Mouse (Mus musculus): ENCODE results near the gene Vip.

Gene Vip

DNA sequence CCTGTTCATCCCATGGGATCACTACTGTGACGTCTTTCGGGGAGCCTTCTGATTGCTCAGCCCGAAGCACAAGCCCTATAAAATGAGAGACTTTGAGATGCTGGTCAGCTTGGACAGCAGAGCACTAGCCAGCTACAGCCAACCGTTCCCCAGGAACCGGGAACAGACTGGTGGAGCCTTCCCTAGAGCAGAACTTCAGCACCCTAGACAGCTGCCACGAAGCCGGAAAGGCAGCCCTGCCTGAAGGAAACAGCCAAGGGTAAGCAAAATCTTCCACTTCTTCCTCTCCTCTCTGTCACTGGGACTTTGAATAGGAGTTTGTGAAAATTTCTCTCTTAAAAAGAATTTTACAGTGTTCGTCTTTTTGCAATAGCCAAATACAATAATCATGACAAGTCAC is at the start of gene Vip:
TSS of gene Vip (plus strand) at position 107 of the 400 bp plus-strand sequence.
- no peak for DNase-seq (ENCODE audit: low spot score)

DNA sequence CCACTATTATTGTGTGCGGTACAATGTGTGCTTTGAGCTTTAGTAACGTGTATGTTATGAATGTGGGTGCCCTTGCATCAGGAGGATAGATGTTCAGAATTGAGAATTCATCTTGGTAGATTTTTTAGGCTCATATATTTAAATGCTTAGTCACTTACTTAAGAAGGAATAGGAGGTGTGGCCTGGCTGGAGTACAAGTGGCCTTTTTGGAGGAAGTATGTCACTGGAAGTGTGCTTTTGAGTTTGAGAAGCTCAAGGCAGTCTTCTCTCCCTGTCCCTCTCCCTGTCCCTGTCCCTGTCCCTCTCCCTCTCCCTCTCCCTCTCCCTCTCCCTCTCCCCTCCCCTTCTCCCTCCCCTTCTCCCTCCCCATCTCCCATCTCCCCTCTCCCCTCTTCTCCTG is 48.0 kb upstream of the Vip start:
- no peak for DNase-seq (ENCODE audit: low spot score)

DNA sequence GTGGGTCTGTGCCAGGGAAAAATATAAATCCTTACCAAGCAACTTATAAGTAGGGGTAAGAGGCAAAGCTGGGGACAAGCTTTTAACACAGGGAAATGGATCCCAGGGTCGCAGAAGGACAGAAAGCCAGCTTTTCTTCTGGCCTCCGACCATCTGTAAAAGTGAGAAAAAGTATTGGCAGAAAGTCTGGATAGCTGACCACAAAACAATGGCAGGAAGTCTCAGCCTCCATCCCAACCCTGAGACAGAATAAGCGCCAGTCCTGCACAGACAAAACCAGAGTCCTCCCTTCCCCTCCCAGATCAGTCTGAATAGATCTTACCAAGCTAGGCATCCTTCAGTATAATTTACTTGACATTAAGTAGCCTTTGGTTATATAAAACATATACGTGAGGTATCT is 47.0 kb upstream of the Vip start:
- no peak for DNase-seq (ENCODE audit: low spot score)

DNA sequence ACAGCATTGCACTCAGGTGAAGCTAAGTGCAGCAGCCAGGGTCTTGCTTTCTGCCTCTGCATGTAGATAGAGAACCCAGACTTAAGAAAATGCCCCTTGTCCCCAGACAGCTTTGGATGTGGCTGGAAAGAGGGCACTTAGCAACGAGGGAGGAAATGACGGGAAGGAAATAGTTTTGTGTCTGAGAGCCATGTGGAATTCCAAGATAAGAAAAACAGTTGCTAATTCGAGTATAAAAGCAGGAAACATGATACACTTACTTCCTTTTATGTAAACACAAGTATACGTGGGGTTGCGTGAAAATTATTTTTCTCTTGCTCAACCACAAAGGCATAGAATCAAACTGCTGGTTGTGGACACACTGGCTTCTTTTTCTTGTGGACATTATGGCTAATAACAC is 45.6 kb upstream of the Vip start, which contains the start of gene Myct1:
TSS of gene Myct1 (plus strand) at position 312 of the 400 bp plus-strand sequence.
- no peak for DNase-seq (ENCODE audit: low spot score)

DNA sequence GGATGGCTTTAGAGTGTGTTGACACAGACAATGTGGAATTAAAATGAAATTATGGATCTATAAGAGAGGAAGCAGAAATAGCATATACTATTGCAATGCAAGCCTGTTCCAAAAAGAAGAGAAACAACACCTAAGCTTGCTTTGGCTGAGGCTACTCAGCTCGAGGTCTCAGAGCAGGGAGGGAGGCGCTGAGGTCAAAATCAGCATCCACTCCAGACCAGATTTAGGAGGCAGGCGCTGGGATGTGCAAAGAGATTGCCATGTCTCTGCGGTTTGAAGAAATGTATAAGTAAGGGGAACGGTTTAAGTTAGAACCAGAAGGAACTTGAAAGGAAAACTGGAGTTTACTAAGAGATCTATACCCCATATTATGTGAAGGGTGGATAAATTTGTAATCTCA is 44.6 kb upstream of the Vip start:
- no peak for DNase-seq (ENCODE audit: low spot score)

DNA sequence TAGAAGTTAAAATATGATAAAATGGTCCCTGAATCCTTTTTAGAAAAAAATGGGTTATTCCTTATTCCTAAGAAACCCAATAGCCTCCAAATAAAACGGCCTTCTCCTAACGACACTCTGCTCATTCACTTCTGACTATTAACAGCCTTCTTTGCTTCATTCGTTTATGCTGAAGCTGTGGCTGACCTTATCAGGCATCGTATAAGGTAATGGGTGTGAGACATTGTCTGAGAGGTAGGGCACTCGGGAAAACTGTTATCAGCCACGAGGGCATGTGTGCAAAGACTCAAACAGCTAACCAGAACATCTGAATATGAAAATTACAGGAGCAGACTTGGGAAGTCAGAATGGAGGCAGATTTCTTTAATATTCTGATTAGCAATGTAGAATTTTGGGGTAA is 42.5 kb upstream of the Vip start:
- no peak for DNase-seq (ENCODE audit: low spot score)

DNA sequence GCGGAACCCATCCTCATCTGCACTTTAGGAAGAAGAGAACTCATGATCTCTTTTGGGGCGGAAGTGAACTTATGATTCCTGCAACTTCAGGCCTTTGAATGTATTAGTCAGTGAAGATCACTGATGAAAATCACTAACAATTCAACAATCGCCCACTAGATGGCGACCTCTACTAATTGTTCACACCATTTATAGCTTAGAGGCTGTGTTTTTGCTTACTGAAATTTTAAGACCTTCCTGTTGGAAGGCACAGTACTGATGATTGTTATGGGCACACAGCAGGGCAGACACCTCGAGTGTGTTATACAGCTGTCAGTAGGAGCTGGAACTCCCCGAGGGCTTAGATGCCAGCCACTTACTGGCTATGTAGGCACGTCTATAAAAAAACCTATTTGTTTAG is 38.9 kb upstream of the Vip start:
- no peak for DNase-seq (ENCODE audit: low spot score)

DNA sequence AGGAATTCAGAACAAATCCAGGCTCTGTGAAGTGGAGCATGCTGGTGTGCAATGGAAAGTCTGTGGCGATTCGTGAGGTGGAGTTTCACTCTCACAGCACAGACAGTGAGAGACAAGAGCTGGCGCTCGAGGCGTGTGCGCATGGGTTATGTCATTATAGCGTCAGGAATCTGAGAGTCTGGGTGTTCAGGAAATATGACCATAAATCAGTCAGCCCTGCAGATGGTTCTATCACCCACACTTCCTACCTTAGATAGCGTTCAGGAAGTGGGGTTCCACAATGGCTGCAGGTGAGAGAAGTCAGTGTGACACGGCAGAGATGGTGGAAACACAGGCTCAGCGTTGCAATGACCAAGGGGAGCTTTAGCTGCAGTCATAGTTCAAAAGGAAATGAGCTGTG is 35.5 kb upstream of the Vip start:
- no peak for DNase-seq (ENCODE audit: low spot score)

DNA sequence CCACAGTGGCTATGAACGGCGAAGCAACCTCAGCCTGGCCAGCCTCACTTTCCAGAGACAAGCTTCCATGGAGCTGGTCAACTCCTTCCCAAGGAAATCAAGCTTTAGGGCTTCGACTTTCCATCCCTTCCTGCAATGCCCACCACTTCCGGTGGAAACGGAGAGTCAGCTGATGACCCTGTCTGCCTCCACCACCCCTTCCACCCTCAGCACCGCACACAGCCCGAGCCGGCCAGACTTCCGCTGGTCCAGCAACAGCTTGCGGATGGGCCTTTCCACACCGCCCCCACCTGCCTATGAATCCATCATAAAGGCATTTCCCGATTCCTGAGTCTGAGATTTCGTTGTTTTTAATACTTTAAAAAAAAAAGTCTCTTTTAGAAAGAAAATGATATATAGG is 34.6 kb upstream of the Vip start:
- DNase-seq (ENCODE audit: low spot score) = no peak

DNA sequence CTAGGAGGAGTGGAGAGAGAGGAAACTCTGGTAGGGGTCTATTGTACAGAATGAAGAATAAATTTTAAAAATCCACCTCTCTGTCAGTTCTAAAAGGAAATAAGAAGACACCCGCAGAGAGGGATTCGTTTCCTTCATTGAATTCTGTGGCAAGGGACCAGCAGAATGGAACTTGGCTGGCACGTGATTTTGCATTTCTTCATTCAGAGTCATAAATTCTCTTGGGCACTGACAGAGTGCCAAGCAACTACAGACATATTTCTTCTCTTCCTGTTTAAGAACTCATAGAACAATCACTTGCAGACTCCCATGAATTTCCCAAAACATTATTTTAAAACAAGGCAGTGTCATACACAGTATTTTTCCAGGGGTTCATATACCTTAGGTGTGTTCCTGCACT is 30.1 kb upstream of the Vip start:
- DNase-seq (ENCODE audit: low spot score) = no peak

DNA sequence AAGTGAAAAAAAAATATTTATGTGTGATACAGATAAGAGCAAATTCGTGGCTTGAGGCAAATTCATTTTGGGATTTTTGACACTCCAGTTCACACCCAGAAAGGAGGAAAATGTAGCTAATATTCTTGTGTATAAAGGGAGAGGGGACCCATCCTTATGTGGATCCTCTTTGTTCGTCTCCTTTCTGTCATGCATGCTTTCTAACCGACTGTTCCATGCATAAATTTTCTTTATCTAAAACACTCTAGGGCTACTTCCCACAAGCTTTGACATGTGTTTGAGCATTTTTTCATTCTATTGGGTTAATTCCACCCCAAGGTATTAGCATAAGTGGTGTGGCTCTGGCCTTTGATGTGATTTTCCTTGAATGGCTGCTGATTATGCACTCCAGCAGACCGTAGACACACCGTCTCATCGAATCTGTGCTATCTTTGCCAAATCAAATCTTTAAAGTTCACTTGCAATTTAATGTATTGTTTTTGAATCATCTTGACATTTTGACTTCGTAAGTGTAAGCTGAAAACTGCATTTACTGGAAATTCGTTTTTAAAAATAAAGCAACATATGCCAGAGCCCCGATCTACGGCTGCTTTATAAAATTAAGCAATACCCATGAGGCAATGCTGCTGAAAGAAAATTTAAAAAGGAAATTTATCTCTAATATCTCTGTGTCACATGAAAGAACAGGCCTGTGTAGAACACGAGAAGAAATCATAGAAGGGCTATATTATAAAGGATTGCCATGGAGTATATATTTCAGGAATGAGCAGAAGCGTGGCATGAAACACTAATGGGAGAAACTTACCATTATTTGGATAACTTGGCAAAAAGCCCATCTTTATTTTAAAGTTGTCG is 23.6 kb upstream of the Vip start:
- no peak for DNase-seq (ENCODE audit: low spot score)

DNA sequence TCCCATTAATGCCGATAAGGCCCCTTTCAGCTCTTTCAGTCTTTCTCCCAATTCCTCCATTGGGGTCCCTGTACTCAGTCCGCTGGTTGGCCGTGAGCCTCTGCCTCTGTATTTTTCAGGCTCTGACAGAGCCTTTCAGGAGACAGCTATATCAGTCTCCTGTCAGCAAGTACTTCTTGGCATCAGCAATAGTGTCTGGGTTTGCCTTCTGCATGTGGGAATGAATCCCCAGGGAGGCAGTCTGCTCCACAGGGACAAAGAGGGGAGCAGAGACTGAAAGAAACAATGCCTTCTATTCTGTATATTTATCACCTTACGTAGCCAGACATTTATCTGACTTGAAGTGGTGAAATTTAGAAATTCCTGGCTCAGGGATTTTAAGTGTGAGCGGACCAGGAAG is 12.8 kb upstream of the Vip start:
- DNase-seq (ENCODE audit: low spot score) = no peak

DNA sequence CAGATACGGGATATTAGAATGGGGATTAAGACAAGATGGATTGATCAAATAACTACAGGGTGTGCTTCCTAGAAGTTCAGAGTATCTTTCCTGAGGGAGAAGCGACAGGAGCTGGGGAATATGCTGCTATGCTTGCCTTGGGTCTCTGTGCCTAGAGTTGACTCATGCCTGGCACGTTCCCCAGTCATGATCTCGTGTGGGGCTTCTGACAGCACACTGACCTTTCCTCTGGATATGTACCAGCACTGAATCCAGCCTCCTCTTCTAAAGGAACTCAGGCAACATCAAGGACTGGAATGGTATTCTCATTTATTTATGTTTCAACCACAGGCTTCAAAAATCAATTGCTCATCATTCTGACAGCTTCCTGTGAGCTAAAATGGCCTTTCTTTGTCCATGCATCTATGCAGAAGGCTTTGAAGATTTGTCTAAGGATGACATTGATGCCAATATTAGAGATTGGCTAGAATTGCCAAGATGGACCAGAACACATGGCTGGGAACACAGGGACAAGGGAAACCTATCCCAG is 5.3 kb upstream of the Vip start:
- DNase-seq (ENCODE audit: low spot score) = no peak

DNA sequence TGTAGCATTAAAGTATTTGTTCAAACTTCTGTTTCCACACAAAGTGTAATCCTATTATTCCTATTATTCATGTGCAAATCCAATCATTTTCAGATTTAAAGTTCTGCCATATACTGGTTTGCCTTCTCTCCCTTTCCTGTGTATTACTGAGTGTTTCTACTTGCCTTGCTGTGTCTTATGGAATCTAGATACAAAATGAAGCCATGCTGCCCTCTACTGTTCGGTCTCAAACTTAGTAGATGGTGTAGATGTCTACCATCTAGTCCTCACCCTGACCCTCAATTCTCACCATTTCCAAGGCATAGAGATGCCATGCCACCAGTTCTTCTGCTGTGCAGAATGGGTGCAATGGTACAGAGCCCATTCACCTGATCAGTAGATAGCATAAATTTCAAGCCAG is 4.7 kb upstream of the Vip start:
- no peak for DNase-seq (ENCODE audit: low spot score)

DNA sequence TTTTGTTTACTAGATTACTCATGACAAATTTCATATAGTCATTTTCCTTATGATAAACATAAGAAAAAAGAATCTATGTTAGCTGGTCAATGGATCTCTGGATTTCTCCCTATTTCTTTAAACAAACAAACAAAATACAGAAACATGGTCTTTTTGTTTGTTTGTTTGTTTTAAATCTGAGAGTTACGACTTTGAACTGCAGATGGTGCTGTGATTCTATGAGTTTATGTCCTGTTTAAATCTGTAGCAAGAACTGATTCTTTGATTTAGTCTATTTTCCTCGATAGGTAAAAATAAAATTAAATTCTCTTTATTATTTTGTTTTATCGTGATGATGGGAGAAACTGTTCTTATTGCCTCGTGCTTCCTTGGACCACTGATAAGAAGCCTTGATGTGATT is 1.7 kb upstream of the Vip start:
- DNase-seq (ENCODE audit: low spot score) = no peak

DNA sequence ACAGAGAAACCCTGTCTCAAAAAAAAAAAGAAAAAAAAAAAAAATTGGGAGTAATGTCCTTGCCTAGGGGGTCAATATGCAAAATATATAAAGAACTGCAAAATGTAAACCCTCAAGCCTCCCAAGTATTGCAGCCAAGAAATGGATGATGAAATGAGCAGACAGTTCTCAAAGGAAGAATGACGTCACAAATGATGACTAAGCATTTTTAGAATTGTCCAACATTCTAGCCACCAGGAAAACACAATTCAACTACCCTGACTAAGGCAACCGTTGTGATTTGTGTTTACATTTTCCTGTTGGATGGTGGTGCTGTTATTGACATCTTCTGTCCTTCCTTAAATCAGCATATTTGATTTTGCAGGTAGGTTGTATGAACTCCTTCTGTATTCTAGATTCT is 42.3 kb downstream of the Vip start:
- no peak for DNase-seq (ENCODE audit: low spot score)

DNA sequence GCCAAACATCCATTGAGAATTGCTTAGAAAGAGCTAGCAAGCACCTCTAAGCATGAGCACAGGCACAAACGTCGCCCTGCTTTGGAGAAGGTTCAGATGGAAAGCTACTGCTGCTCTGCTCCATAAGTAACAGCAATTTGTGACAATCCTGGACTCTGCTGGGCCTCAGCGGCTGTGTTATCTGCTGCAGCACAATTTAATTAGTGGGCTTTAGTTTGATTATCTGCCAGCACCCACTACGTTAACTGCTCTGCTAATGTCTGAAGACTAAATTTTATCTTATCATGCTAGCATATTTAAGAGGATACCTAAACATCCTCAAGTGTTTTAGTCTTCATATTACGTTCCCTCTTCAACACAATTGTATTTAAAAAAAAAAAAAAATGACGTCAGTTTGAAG is 46.6 kb downstream of the Vip start:
- DNase-seq (ENCODE audit: low spot score) = no peak

DNA sequence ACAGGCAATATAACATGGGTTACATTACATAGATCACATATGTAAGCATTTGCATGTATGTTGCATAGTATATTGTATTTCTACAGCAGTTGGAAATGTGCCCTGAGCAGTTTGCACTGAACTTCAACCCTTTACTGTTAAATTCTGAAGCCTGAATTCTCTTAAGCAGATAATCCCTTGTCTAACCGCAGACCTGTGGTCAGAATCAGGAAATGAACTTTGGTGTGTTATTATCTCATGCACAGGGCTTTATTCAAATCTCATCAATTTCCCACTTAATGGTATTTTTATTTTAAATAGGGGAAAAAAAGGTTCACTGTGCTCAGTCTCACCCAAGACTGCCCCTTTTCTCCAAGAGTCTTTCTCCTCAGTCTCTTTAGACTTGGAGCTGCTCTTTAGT is 55.3 kb downstream of the Vip start:
- DNase-seq (ENCODE audit: low spot score) = no peak
